Mouse (Mus musculus) hindlimb bud, embryonic 11.5 days (tissue): ENCODE measurements around the gene Atrip.

Experiments
- DNase-seq: peaks from one replicate; pipeline ENCODE4 v3.0.0-alpha.2; 2012; ENCODE audit warnings: low read depth, low spot score; ENCODE audit errors: extremely low spot score

Atrip gene

GRCm38 (mm10) chr9:109059136-109059903 is 14.6 kb downstream of the Atrip start, which contains the start of gene Trex1:
TSS of gene Trex1 (minus strand) at chr9:109059734.
- peak; percentile 74 for DNase-seq

- DNase-seq = no peak
These were observed 15.7 kb downstream of the Atrip start for GRCm38 (mm10) chr9:109058006-109058765.

- DNase-seq = no peak
These were observed 16.4 kb downstream of the Atrip start for GRCm38 (mm10) chr9:109057543-109057942.

DNA sequence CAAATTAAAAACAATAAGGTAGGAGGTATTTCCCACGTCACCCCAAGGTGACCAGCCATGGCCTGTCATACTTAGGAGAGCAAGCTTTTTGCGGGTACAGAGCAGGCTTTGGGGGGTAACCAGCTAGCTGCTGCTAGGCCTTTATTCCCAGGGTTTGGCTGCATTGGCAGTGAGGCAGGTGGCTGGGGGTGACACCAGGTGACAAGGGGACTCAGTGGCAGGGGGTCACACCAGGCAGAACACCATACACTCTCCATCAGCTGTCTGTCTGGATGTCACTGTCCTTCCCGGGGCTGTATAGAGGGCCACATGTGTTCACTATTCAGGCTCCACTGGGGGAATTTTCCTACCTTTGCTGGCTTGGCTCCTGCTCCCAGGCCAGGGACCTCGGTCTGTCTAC is 17.0 kb downstream of the Atrip start:
- no peak for DNase-seq

GRCm38 (mm10) chr9:109056081-109056690 is 17.7 kb downstream of the Atrip start:
- DNase-seq = no peak

DNA sequence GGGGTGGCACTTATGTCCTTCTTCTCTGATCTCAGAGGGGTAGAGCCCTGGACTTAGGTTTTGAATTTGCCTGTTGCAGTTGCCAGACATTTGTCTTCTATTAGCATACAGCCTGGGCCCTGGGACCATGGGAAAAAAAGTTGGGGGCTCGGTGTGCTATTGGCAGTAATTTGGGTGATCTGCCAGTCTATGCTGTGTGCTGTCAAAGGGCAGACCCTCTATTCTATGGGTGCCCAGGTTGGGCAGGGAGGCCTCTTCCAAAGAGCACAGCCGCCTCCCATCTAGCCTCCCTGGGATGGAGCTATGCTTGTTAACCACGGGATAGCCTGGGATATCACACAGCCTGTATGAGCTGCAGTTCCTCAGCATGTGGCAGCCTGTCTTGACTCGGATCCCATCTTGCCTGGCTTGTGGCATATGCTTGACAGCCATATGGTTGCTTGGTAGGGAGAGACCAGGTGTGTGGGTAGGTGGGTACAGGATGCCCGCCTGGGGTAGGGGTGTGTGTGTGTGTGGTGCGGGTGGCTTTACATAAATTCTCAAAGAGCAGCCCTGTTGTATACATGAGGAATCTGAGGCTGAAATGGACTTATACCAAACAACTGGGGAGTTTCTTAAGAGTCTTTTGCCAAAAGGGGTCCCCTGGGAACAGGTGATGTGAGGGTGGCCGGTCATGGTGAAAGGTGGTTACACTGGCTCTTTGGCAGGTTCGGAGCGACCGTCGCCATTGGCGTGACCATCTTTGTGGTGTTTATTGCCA is 18.5 kb downstream of the Atrip start:
- DNase-seq = no peak

DNA sequence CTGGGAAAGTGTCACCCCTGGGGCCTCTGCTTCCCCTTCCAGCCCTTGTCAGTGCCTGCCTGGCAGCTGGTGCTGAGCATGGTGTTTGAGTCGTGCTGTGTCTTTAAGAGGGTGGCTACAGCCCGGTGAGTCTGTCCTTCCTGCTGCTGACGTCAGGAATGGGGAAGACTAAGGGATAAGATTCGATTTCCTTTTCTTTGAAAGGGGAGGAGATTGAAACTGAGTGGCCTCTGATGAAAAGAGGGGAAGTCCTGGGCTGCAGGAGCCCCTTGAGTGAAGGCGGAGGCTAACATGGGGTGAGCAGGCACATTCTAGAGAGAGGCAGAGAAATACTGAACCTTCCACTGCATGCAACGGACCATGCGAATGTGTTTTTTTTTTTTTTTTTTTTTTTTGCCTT is 19.2 kb downstream of the Atrip start:
- DNase-seq = no peak

GRCm38 (mm10) chr9:109053851-109054250 is 20.1 kb downstream of the Atrip start:
- DNase-seq = no peak

GRCm38 (mm10) chr9:109053366-109053765 is 20.6 kb downstream of the Atrip start:
- DNase-seq = no peak

DNA sequence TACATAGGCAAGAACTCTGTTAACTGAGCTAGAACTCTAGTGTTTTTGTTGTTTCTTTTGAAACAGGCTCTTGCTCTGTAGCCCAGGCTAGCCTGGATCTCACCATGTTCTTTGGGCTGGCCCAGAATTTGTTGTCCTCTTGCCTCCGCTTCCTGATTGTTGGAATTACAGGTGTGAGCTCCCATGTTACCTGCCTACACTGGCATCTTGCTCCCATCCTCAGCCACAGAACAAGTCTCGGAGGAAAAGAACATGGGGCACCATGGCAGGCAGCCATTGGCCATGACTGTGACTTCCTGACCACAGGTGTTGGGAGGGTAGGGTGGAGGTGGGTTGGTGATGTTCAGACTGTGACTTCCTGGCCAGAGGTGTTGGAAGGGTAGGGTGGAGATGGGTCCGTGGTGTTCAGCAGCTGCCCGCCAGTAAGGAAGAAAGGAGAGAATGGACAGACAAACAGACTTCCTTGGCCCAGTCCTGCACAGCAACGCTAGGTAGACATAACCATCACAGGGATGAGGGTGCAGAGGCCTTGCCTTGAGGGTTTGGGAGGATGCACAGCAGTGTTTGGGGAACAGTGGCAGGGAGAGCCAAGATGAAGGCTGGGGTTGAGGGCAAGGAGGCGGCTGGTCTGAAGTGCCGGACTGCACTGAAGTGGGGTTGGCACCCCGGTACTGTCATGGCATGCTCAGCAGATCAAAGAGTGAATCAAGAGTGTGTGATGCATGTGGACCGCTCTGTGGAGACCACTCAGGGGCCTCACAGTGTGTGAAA is 21.2 kb downstream of the Atrip start:
- no peak for DNase-seq

- no peak for DNase-seq
These were observed 22.1 kb downstream of the Atrip start for GRCm38 (mm10) chr9:109051651-109052489.

GRCm38 (mm10) chr9:109051011-109051501 is 22.9 kb downstream of the Atrip start:
- DNase-seq = no peak

DNA sequence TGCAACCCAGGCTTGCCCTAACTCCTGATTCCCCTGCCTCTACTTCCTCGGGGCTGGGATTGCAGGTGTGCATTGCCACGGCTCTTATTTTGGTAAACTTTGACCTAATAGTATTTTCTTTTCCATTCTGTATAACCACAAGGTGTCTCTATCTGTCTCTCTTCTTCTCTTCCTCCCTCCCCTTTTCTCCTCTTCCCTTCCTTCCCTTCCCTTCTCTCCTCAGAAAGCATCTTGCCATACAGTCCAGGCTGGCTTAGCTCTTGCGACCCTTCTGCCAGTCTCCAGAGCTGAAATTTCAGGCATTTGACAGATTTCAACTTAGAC is 23.3 kb downstream of the Atrip start:
- DNase-seq = no peak

- no peak for DNase-seq
These were observed 23.8 kb downstream of the Atrip start for GRCm38 (mm10) chr9:109049996-109050673.

- no peak for DNase-seq
These were observed 24.6 kb downstream of the Atrip start for GRCm38 (mm10) chr9:109049316-109049715.

- no peak for DNase-seq
These were observed 27.6 kb downstream of the Atrip start for GRCm38 (mm10) chr9:109046306-109046705.

GRCm38 (mm10) chr9:109041351-109041750 is 32.6 kb downstream of the Atrip start:
- DNase-seq = no peak

DNA sequence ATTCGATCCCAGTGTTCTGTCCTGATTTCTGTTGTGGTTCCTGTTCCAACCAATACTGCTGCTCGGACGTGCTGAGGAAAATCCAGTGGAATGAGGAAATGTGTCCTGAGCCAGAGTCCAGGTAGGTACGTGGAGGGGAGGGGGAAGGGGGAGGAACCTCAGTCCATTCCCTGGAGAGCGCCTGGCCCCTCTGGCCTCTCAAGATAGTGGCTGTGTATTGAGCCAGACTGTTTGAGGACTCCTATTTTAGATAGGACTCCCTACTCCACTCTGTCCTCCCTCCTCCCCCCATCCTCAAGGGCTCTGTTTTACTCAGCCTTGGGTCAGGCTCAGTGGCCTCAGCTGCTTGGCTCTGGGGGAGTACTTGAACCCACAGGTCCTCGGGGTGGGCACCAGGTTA is 33.0 kb downstream of the Atrip start:
- no peak for DNase-seq

GRCm38 (mm10) chr9:109040216-109040615 is 33.7 kb downstream of the Atrip start:
- DNase-seq = no peak
